Mouse (Mus musculus): ENCODE data around the gene Gm17334. TPM values are rescaled to one million over a fixed set of nuclear protein-coding genes. Genes with fewer than 3 reads are reported as not detected.

The Gm17334 gene
- total RNA-seq, 2 experiments from 2014 or later, result 0.28 to 0.53 TPM

GRCm38 (mm10) chr11:53777736-53778135 lies 4.7 kb upstream of the Gm17334 start:
- intact Hi-C loops (cut with DNase I), result no loop called here
- Histone ChIP-seq H3K4me3 (no peak overlapping the region), H3K27ac (no peak overlapping the region)
- peak; percentile 11 for DNase-seq
- no peak for TF ChIP-seq CTCF (IDR thresholded peaks at IDR 0.05)

DNA sequence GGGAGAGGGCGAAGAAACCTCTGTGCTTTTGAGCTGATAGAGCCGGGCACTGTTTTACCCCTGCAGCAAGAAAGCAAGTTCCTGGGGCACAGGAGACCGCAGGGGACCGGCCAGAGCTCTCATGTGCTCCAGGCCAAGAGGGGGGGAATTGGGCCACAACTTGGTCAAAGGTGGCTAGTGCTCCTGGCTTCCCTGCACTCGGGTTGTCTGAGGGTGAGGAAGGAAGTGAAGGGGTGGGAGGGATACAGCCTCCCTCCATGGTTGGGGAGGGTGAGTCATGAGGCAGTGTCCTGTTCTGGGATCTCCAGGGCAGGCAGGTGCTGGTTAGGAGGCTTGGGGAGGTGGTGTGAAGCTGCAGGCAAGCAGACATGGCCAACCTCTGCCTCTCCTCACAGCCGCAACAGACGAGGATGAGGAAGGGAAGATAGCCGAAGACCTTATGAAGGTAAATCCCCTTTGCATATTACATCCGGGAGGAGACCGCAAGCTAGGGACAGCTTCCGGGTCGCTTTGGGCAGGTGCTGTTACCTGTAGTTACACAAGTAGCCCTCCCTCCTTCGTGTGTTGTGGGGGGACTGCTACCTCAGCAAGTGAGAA lies 1.8 kb upstream of the Gm17334 start:
- peak; percentile 20 for DNase-seq
- Histone ChIP-seq H3K27ac (peak overlapping the region; percentile 35), H3K4me3 (peak overlapping the region; percentile 40)
- TF ChIP-seq CTCF (IDR thresholded peaks at IDR 0.05), result no peak
- intact Hi-C loops (cut with DNase I), result no loop called here

- DNase-seq, result peak; percentile 11
- Histone ChIP-seq H3K27ac (peak overlapping the region; percentile 49), H3K4me3 (peak overlapping the region; percentile 98)
- intact Hi-C loops (cut with DNase I), result no loop called here
- TF ChIP-seq CTCF (IDR thresholded peaks at IDR 0.05), result no peak
Measured at GRCm38 (mm10) chr11:53773641-53774360, 814 bp upstream of the Gm17334 start.

DNA sequence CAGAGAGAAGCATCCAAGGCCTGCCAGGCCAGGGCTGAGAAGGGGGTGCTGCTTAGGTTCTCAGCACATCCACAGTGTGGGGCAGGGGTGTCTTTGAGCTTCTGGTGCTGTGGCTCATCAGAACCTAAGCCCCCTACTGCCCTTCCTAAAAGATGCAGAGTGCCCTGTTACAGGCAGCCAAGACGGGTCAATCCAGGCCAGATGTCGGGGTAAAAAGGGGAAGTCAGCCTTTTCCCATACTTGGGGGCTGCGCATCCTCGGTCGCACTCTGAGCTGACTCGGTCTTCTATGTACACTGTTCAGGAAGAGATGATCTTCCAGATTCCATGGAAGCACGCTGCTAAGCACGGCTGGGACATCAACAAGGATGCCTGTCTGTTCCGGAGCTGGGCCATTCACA lies 451 bp downstream of the Gm17334 start:
- DNase-seq, result peak; percentile 14
- Histone ChIP-seq H3K27ac (peak overlapping the region; percentile 38; the same call in 1 of the 2 replicates), H3K4me3 (peak overlapping the region; percentile 98)
- TF ChIP-seq CTCF (IDR thresholded peaks at IDR 0.05), result no peak
- intact Hi-C loops (cut with DNase I), result no loop called here

DNA sequence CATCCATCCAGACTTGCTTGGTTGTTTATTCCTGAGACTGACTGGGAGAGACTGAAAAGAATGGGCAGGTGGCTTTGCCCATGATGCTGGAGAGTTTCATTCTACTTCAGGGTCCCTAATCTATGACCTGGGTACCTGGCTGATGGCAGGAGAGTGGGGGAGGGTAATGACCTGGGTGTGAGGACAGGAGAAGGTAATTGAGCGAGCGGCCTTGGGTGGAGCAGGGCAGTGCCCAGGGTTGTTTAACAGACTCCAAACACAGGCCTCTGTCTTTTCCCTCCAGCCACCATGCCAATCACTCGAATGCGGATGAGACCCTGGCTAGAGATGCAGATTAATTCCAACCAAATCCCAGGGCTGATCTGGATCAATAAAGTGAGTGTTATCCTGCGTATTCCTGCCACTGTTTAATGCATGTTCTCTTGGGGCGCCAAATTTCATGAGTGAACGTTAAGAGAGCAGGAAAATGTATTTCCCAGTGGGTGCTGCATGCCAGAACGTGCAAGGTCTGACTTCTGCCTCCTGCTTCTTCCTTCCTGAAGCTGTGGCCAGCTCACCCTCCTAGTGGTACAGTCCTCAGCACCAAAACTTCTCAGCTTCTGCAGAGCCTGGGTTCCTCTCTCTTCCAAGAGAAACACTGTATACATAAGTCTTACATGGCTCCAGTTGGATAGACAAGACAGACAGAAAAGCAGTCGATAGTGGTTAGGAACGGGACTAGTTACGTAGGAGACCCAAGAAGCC lies 1.8 kb downstream of the Gm17334 start:
- Histone ChIP-seq H3K4me3 (peak overlapping the region; percentile 98), H3K27ac (peak overlapping the region; percentile 94)
- no peak for TF ChIP-seq CTCF (IDR thresholded peaks at IDR 0.05)
- peak; percentile 21 for DNase-seq
- intact Hi-C loops (cut with DNase I), result no loop called here

GRCm38 (mm10) chr11:53770125-53770791 lies 2.7 kb downstream of the Gm17334 start:
- Histone ChIP-seq H3K4me3 (peak overlapping the region; percentile 98), H3K27ac (peak overlapping the region; percentile 94)
- peak; percentile 89 for DNase-seq
- intact Hi-C loops (cut with DNase I), result no loop called here
- TF ChIP-seq CTCF (IDR thresholded peaks at IDR 0.05), result peak; percentile 22; the same call in 1 of the 2 replicates

GRCm38 (mm10) chr11:53769760-53770124 lies 3.2 kb downstream of the Gm17334 start, which contains the start of gene Irf1:
Gene Irf1 (plus strand): TSS chr11:53770014.
- intact Hi-C loops (cut with DNase I), result no loop called here
- peak within 1 kb of the TSS; percentile 94 for H3K27ac ChIP-seq
- DNase-seq, result peak; percentile 96

GRCm38 (mm10) chr11:53769185-53769576 lies 3.8 kb downstream of the Gm17334 start:
- no peak for TF ChIP-seq CTCF (IDR thresholded peaks at IDR 0.05)
- peak overlapping the region; percentile 98 for H3K4me3 ChIP-seq
- intact Hi-C loops (cut with DNase I), result no loop called here
- peak overlapping the region; percentile 94 for H3K27ac ChIP-seq
- DNase-seq, result no peak

More at GRCm38 (mm10) chr11:53769760-53770124, 3.2 kb downstream of the Gm17334 start, which contains the start of gene Irf1:
- peak within 1 kb of the TSS; percentile 98 for H3K4me3 ChIP-seq
- no peak for TF ChIP-seq CTCF (IDR thresholded peaks at IDR 0.05)

DNA sequence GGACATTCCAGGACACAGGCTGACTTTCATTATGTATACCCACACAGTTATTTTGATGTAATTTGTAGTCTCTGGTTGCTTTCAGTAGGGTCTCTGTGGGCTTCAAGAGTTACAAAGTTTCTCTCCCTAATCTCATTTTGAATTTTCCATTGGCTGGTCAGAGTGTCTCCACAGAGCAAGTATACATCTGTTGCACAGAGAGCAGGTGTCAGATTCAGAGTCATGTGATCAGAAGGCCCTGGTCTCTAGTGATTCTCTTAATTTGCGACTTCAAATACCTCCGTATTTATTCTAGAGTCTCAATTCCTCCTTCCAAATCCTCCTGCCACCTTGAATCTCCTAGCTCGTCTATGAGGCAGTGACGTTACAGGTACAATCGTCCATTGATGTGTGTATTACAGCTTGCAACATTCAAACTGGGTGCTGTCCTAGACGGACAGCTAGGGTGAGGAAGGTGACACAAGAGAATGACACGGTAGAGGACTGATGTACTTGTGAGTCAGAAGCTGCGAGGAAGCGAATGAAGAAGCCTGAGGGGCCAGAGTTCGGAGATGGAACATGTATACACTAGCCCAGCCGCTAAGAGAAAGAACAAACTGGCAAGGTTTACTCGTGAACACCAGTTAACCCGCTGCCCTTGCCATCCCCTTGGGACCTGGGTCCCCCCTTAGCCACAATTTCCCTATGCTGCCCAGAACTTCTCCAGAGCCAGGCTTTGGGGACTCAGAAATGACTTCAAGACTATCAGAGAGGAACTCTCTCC lies 4.4 kb downstream of the Gm17334 start:
- DNase-seq, result no peak
- no peak overlapping the region for H3K4me3 ChIP-seq
- no peak for TF ChIP-seq CTCF (IDR thresholded peaks at IDR 0.05)
- intact Hi-C loops (cut with DNase I), result no loop called here
- peak overlapping the region; percentile 94; the same call in 1 of the 2 replicates for H3K27ac ChIP-seq

DNA sequence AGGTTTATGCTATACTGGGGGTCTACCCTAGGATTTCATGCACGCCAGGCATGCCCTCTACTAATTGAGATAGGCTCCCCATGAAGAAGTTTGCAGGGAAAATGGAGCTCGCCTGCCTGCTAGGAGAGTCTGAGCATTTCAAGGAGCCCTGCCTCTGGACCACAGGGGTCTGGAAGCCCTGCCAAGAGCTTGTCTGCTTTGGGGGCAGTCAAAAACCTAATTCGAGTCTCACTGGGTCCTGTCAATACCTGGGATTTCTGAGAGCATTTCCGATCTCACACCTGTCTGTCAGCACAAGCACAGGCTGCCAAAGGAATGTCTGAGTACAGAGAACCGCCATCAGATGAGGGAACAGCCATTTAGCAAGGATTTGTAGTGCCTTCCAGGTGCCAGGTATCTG lies 8.4 kb downstream of the Gm17334 start:
- peak overlapping the region; percentile 97 for H3K27ac ChIP-seq
- TF ChIP-seq CTCF (IDR thresholded peaks at IDR 0.05), result no peak
- no peak for DNase-seq
- no peak overlapping the region; the same call in 1 of the 2 replicates for H3K4me3 ChIP-seq
- intact Hi-C loops (cut with DNase I), result no loop called here

GRCm38 (mm10) chr11:53763496-53764140 lies 9.4 kb downstream of the Gm17334 start:
- H3K27ac ChIP-seq, result peak overlapping the region; percentile 97
- DNase-seq, result peak; percentile 94
- intact Hi-C loops (cut with DNase I), result no loop called here
- peak overlapping the region; percentile 70 for H3K4me3 ChIP-seq
- TF ChIP-seq CTCF (IDR thresholded peaks at IDR 0.05), result peak; percentile 55
